Mouse (Mus musculus) spleen, adult 18-20 months (tissue): Measurements from ENCODE around the gene Acsl3.

Source experiments
- DNase-seq, 2 experiments: peaks; one replicate each; pipeline ENCODE4 v3.0.0; 2022; ENCODE audit warnings: mixed read lengths in 2 of 2

Gene Acsl3

GRCm38 (mm10) chr1:78688149-78688548, 30.5 kb downstream of the Acsl3 start:
- DNase-seq: no peak

- DNase-seq: no peak
Observed at GRCm38 (mm10) chr1:78694503-78695258, 37.1 kb downstream of the Acsl3 start.

- DNase-seq: no peak
Observed at GRCm38 (mm10) chr1:78696305-78696704, 38.7 kb downstream of the Acsl3 start.

DNA sequence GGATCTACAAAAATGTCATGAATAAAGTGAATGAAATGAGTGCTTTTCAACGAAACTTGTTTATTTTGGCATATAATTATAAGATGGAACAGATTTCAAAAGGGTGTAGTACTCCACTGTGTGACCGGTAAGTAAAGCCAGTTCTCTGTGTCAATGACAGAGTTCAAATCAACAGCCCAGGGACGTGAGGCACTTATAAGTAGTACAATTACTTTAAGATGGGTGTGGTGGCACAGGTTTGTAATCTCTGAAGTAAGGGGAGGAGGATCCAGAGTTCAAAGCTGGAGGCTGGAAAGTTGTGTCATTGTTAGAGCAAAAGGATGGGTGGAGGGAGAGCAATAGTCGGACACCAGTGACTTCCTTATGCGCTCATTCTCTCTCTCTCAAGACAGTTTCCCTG, 39.3 kb downstream of the Acsl3 start:
- no peak for DNase-seq

DNA sequence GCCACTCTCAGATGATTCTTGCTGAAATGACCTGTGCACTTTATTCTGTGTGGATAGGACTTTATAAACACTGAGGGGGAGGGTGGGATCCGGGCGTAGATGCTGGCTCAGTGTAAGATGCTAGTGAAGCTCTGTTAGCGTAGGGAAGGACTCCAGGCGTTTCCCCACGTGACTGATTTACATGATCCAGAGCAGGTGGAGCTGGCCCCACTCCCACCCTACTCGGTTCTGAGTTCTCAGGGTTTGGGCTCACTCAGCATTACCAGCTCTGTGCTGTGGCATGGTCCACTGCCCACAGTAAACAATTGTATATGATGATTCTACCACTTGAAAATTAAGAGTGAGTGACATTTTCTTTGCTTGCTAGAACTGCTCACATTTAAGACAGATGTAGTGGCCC, 40.5 kb downstream of the Acsl3 start:
- no peak for DNase-seq

DNA sequence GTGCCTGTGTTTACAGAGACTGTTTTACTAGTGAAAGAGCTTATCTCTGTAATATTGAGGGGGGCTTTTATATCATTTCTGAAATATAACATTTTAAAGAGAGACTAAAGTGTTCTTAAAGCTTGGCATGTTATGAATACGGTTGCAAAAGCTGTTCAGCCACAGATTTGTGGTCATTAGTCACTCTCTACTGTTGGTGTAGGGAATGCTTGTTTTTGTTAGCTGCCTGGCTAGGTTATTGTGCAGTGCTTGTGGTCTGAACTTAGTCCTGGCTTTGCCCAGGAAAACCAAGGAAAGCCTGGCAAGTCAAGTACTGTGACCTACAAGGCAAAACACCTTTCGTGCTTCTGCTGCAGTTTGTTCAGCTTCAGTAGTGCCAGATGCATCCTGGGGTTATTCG, 44.1 kb downstream of the Acsl3 start:
- no peak for DNase-seq

- DNase-seq: no peak
Observed at GRCm38 (mm10) chr1:78702282-78702963, 44.8 kb downstream of the Acsl3 start.

GRCm38 (mm10) chr1:78702964-78703285, 45.3 kb downstream of the Acsl3 start:
- DNase-seq: peak in 1 of 2 experiments; percentile 14

DNA sequence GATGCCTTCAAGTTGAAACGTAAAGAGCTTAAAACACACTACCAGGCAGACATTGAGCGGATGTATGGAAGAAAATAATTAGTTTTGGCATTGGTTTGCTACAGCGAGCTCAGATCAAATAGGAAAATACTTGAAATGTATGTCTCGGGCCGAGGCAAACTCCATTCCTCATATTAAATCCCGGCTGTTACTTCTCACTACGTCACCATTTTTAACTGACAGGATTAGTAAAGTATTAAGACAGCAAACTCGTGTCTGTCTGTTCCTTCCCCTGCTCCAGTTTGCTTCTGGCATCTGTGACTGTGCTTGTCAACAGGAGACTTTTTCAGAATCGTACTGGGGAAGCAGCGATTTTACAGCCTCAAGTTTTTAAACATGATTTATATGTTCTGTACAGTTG, 48.7 kb downstream of the Acsl3 start:
- no peak for DNase-seq

GRCm38 (mm10) chr1:78707280-78707679, 49.7 kb downstream of the Acsl3 start:
- no peak for DNase-seq

DNA sequence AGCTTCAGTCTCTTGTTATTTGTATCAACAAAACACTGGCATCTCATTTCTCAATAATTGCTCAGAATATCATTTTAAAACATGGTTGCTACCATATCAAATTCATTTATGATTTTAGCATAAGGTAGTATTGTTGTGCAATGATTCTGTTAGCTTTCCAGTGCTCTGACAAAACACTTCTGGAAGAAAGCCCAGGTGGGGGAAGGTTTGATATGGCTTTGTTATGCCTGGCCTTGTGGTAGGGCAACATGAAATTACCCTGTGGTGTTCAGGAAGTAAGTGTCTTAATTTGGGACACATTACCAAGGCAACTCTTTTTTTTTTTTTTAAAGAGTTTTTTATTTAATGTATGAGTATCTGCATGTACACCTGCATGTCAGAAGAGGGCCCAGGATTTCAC, 52.4 kb downstream of the Acsl3 start:
- DNase-seq: no peak

DNA sequence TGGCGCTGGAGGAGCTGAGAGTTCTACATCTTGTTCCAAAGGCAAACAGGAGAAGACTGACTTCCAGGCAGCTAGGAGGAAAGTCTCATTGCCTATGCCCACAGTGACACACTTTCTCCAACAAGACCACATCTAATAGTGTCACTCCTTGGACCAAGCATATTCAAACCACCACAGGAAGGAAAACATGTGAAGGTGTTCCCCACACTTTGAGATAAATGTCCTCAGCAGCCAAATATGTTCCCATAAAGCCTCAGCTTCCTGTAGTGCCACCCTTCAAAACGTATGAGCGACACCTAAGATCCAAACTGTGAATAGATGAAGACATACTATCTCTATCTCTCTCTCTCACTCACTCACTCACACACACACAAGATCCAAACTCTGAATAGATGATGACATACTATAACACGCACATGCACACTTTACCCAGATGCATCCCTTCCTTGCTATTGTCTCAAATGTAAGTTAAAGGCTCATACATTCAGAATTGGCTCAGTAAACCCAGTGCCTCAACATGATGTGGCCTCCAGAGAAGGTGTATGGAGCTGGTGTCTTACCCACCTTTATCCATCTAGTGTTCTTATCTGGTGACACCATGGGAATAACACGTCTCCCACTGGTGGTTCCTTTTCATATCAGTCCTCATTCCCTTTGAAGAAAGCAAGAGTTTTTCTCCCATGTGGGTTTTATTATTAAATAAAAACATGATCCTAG, 53.1 kb downstream of the Acsl3 start:
- no peak for DNase-seq

DNA sequence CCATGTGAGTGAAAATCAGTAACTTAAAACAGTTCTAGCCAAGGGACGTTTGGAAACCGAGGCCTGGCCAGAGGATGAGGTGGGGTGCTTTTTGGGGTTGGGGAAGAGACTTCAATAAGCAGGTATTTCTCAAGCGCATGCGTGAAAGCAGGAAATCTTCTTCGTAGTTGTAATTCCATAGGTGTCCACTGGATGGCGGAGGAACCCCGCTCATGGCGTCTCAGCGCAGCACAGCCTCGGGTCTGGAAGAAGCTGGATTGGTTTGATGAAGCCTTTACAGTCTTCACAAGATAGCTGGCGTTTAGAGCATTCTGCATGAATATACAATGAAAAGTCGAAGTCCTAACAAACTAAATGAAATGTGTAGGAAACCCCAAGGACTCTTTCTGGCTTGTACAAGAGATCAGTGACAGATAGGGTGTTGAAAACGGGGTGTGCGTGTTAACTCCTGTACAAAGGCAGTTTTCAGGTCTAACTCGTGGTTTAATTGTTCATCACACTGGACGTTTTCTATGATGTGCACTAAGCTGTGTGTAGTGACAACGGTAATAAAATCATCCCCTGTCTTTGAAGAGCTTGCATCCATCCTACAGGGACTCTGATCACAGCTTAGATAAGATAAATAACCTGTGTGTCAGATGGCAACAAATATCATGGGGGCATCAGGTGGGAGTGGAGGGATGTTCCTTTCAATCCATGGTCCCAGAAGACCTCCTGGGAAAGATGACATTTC, 67.0 kb downstream of the Acsl3 start:
- DNase-seq: peak; percentile 42 to 70

DNA sequence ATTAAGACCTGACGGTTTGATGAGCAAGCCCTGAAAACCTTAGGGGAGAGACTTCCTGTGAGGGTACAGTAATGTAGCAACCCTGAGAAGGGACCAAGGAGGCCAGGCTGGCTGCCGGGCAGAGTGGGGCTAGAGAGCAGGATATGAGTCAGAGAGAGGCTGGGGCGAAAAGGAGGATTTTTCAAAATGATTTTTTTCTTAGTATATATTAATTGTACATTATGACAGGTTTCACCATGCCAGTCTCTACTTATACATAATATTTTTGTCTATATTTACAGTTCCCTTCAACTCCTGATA, 67.5 kb downstream of the Acsl3 start:
- no peak for DNase-seq

DNA sequence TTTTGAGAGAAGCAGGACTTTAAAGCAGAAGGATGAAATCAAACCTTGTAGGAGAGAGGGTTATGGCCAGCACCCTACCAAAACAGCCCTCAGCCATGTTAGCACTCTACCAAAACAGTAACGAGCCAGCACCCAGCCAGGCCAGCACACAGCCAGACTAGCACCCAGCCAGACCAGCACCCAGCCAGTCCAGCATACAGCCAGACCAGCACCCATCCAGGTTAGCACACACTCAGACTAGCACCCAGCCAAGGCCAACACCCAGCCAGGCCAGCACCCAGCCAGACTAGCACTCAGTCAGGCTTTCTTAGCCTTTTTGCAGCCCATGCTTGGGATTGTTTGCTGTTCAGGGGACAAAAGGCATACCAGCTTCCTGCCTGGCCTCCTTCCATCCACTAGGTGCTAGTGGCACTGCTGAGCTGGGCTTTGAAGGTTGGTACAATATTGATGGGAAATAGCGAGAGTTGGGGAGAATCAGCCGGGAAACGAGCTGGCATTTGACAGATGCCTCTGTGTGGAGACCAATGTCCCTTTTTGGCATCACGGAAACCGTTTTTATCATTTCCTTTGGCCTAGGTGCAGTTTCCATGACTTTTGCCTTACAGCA, 68.1 kb downstream of the Acsl3 start:
- DNase-seq: no peak

DNA sequence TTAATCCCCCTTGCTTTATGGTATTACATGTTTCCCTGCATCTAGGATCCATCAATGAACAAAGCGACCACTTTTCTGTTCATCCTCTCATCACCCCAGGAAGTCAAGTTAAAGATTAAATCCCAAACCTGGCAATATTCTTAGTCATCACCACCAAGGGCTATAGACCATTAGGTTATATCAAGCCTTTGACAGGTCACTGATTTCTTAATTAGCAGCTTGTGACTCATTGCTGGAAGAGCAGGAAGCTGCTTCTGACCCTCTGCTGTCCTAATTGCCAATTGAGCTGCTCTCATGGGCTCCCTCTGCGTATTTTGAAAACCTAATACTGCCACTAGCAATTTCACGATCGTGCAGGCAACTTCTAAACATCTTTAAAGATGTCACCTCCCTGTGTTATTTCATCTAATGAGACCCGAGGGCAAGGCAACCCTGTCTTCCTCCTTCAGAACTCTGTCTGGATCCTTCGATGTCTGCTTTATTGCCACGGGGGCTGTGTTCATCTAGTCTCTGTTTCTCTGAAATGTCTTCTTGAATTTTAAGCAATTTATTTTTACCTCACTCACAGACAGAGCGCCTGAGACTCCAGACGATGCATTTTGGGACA, 72.6 kb downstream of the Acsl3 start:
- DNase-seq: no peak

- no peak for DNase-seq
Observed at GRCm38 (mm10) chr1:78732290-78732689, 74.7 kb downstream of the Acsl3 start.

DNA sequence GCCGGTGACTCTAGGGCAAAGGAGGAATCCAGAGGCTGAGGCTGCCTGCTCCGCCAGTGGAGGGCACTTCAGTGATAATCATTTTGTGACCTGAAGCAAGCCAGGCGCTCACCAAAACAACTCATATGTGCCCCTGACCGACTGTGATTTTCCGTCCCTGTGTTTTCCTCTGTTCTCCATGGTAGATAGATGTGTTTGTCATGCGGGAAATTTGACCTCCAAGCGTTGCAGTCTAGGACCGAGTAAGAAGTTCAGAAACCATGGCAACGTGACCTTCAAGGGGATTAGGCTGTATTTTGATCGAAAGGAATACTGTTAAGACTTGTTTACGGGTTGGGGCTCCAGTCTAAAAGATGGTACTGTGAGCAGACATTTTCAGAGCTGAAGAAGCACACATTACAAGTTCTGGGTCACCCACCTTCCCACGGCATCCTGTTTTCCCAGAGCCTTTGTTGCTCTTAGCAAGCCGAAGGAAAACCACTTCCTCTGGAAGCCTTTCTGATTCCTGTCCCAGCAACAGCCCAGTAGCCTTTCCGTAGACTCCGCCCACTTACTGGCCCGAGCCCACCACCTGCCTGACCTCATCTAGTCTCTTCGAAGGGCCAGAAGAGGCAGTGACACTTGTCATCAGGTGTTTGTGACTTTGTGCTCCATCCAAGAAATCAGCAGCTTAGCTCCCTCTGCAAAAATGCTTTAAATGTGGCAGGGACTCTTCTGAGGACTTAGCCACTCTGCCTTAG, 76.8 kb downstream of the Acsl3 start:
- no peak for DNase-seq

- no peak for DNase-seq
Observed at GRCm38 (mm10) chr1:78737646-78738045, 80.0 kb downstream of the Acsl3 start.

DNA sequence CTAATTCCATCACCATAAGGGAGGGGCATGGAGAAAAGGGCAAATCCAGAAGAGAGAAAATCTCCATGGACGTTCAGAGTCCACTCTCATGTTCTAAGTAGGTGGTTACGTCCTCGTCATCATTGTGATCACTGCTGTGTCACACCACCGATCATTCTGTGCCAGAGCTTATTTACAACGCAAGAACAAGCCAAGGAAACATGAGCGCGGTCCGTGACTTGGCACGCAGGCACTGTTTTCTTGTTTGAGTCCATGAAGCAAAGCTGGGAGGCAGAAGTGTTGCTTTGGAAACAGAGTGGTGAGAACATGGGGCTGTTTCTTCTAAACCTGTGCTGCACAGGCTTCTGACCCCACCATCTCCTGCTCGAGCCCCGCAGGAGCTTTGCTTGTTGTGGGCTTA, 83.1 kb downstream of the Acsl3 start:
- no peak for DNase-seq

DNA sequence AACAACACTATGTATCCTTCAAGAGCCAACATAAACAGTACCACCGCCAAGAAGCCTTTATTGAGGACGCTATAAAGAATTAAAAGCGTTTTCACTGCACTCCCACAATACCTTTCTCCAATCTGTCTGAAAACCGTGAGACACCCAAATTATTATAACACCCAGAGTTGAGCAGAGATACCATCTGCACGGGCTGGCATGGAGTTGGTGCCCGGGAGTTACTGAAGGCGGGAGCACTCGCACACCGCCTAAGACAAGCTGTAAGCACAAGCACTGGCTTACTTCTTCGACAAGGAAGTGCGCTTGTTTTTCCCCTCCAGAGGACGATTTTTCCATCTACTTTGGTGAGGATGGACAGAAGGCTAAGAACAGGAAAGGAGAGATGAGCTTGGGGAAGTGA, 84.6 kb downstream of the Acsl3 start:
- DNase-seq: no peak

GRCm38 (mm10) chr1:78743318-78743717, 85.7 kb downstream of the Acsl3 start:
- DNase-seq: no peak
